Mouse (Mus musculus): ENCODE results near the gene Cacna1b. TPM values are rescaled to one million over a fixed set of nuclear protein-coding genes. Genes with fewer than 3 reads are reported as not detected.

Cacna1b gene
- 0.17 and 0.21 TPM in 2 replicates for polyA plus RNA-seq (2012; rRNA removed; ENCODE audit: low replicate concordance)

GRCm38 (mm10) chr2:24763115-24763557, at the start of gene Cacna1b:
Gene Cacna1b, minus strand, starts transcription at chr2:24763152.

Other genes starting within 250 kb of the Cacna1b start
- 57.4 and 94.3 TPM in 2 replicates for gene Ehmt1, start 156.5 kb upstream of the Cacna1b start, polyA plus RNA-seq (2012; rRNA removed; ENCODE audit: low replicate concordance)
- 76.4 and 97.0 TPM in 2 replicates for gene Arrdc1, start 172.1 kb upstream of the Cacna1b start, polyA plus RNA-seq (2012; rRNA removed; ENCODE audit: low replicate concordance)
- 9.1 and 16.2 TPM in 2 replicates for gene Zmynd19, start 186.6 kb upstream of the Cacna1b start, polyA plus RNA-seq (2012; rRNA removed; ENCODE audit: low replicate concordance)
- gene Dph7, start 199.2 kb upstream of the Cacna1b start, polyA plus RNA-seq (2012; rRNA removed; ENCODE audit: low replicate concordance) = 16.5 and 29.6 TPM in 2 replicates
- 49.5 and 66.0 TPM in 2 replicates for gene Mrpl41, start 211.9 kb upstream of the Cacna1b start, polyA plus RNA-seq (2012; rRNA removed; ENCODE audit: low replicate concordance)
- 27.3 and 34.7 TPM in 2 replicates for gene Pnpla7, start 212.9 kb upstream of the Cacna1b start, polyA plus RNA-seq (2012; rRNA removed; ENCODE audit: low replicate concordance)